Mouse (Mus musculus) hindlimb bud, embryonic 11.5 days (tissue): ENCODE results near the gene Spaca9.

Experiments
- DNase-seq: peaks from one replicate; pipeline ENCODE4 v3.0.0-alpha.2; 2012; ENCODE audit warnings: low read depth, low spot score; ENCODE audit errors: extremely low spot score

Gene Spaca9

GRCm38 (mm10) chr2:28699361-28700335 is at the start of gene Spaca9, which contains the start of gene Ak8:
Gene Spaca9 (minus strand): TSS chr2:28699727.
Gene Ak8 (plus strand): TSS chr2:28700164.
- peak; percentile 72 for DNase-seq

DNA sequence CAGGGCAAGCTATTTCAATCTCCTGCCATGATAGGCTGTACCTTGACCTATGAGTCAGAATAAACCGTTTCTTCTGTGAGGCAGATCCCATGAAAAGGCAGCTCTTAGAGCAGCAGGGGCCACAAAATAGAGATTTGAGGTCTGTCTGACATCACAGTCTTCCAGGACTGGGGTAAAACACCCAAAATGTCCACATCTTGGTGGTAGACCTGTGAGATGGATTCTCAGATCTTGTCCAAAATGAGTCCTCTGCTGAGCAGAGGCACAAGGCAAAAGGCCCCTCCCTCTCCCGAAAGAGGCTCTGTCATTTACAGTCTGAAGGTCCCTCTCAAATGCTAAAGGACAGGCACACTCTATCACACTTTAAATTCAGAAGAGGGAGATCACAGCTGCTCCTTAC is 48.2 kb upstream of the Spaca9 start:
- DNase-seq, result no peak

DNA sequence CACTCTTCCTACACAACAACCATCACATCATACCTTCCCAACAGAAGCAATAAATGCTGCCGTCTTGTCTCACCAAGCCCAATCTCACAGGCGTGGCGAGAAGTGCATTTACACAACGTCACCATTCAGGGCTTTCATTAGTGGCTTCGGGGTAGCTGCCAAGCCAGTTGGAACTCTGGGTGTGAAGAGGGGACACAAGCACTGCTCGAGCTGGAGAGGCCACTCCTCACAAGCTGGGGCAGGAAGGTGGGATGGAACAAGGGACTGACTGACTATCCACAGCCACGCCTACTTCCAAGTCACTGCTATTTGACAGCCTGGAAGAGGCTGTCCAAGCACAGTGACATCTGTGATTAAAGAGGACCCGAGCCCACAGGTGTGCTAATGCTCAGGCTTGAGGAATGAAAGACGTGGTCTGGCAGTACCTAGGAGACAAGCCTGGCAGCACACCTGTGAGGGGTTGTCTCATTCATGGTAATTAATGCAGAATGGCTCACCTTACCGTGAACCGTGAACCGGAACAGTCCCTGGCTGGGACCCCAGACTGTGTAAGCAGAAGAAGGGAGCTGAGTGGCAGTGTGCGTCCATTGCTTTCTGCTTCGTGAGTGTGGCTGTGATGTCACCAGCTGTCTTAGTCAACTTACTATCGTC is 47.3 kb upstream of the Spaca9 start:
- DNase-seq, result no peak

DNA sequence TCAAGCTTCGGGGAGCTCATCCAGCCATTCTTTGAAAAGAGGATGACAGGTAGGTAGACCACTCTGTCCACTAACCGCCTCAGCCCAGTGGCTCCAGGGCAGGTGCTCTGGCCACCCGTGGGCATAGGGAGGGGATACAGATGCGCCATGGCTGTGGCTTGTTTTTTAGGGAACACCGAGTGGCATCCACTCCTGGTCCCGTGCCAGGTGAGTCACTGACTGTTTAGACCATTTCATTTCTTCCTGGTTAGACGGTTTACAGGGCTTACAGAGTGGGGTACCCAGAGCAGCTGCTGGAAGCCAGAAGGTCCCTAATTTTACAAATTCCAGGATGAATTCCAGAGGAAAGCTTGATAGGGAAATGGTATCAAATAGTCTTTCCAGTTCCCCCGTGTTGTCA is 43.2 kb upstream of the Spaca9 start:
- no peak for DNase-seq

- DNase-seq, result no peak
Observed at GRCm38 (mm10) chr2:28740159-28740558, 40.6 kb upstream of the Spaca9 start.

- no peak for DNase-seq
Observed at GRCm38 (mm10) chr2:28737112-28737511, 37.6 kb upstream of the Spaca9 start.

DNA sequence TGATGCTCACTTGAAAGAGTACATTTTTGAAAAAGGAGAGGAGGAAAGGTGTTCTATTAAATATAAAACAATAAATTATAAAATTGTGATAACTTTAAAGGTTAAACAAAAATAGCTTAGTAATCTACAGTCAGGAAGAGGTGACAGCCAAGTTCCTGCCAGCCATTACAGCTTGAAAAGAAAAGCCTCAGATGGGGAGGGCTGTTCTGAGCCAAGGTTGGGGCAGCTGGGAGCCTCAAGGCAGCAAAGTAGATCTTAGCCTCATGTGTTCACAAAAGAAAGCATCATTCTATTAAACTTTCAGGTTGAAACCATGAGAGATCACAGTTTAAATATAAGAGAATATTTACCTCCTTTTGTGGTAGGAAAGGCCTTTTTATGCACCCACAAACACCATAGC is 31.1 kb upstream of the Spaca9 start:
- DNase-seq, result no peak

GRCm38 (mm10) chr2:28727786-28728404 is 28.4 kb upstream of the Spaca9 start:
- no peak for DNase-seq

- DNase-seq, result no peak
Observed at GRCm38 (mm10) chr2:28723912-28724311, 24.4 kb upstream of the Spaca9 start.

DNA sequence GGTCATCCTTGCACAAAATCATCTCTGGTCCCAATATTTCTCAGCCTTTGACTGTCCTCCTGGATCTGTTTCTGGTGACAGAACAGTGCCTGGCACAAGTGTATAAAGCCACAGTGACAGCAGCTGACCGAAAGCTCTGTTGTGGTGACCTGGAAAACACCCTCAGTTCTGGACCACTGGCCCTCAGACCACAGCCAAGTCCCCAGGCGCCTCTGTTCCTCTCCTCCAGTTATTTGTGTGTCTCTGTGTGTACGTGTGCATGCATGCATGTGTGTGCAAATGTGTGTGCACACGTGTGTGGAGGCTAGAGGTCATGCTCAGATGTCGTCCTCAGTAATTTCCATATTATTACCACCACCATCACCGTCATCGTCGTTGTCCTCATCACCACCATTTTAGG is 22.9 kb upstream of the Spaca9 start:
- no peak for DNase-seq

DNA sequence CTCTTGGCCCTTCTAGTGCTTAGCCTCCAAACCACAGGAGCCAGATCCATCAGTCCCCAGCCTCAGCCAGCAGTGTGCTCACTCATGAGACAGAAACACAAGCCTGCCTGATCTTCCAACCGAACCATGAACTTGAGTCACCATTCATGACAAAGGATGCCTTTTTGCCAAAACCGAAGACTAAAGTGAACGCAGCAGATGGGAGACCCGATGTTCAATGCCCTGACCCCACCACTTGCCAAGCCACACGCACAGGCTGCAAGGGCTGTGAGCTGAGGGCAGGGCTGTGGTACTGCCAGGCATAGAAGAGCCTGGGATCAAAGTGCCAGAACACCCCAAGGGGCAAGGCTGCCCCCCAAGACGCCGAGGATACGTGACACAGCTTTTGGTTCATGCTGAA is 13.5 kb upstream of the Spaca9 start:
- no peak for DNase-seq

DNA sequence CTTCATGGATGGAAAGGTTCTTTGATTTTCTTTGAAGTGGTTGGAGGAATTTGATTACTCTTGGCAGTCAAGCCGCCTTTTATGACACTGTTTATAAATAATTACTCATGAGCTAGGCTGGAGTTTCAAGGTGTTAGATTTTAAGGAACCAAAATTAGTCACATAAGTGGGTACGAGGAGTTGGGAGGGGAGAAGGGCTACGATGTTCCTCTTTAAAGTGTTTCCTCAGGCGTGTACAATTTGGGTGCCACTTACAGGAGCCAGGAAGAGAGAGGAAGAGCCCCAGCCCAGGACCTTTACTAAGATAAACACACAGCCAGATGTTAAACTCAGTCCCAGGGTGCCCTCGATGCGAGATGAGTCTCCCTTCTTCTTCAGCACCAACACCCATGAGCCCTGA is 7.3 kb upstream of the Spaca9 start:
- no peak for DNase-seq

GRCm38 (mm10) chr2:28706106-28706636 is 6.6 kb upstream of the Spaca9 start:
- no peak for DNase-seq

DNA sequence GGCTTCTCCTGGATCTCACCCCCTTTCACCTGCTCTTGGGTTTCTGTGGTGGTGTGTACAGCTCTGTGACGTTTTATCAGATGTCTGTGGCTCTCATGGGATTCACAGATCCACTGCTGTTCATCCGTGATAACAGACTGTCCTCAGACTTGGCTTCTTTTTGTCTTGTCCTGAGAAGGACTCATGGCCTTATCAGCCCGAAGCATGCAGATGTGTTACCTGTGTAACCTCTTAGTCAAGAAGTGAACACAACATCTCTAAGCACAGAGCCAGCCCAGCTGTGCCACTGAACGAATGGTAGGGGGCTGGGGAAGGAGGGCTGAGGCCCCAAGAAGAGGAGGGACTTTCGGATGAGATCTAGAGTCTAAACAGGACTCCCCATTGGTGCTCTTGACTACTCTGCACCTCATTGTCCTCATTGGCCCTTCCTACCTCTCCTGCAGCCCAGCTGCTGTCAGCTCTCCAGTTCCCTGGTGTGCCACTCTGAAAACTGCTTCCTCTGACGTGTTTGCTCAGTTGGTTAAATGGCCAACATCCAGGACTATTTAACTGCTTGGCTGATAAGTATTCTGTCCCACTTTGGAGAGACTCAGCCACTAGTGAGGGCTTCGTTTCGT is 2.2 kb upstream of the Spaca9 start:
- no peak for DNase-seq

DNA sequence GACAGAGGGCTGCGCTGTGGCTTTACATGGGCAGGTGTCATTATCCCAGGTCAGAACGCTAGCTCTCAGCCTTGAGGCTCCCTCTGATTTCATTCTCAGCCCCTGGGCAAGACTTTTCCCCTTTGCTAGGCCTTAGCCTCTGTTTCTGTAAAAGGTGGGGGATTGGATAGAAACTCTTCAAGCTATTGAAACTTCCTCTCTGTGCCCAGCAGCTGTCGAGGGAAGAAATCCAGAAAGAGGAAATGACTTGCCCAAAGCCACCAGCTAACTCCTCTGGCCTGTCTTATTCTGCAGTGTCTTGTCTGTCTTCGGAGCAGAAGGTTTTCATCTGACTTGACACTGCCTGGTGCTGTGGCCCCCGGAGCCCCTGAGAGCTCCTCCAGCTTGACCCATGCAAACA is 961 bp downstream of the Spaca9 start:
- no peak for DNase-seq

- DNase-seq, result no peak
Observed at GRCm38 (mm10) chr2:28692692-28693091, 6.8 kb downstream of the Spaca9 start.

GRCm38 (mm10) chr2:28688431-28688830 is 11.1 kb downstream of the Spaca9 start:
- DNase-seq, result no peak

- DNase-seq, result no peak
Observed at GRCm38 (mm10) chr2:28685895-28686294, 13.6 kb downstream of the Spaca9 start.

GRCm38 (mm10) chr2:28681718-28682117 is 17.8 kb downstream of the Spaca9 start:
- no peak for DNase-seq

DNA sequence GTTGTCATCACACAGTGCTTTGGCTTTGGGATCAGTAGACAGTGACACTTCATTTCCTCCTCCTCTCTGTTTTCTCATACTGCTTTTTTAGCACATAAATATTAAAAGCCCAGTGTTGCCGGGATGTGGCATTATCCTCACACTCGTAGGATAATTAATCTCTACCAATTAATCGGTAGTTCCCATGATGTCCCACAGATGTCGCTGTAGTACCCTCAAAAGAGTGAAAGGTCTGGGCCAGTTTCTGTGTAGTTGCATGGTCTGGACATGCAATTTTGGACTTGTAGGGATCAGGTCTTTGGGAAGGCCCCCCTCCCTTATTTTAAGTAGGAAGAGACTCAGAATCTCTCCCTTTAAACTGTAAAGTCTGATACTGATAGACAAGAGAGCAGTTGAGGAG is 18.8 kb downstream of the Spaca9 start:
- no peak for DNase-seq

DNA sequence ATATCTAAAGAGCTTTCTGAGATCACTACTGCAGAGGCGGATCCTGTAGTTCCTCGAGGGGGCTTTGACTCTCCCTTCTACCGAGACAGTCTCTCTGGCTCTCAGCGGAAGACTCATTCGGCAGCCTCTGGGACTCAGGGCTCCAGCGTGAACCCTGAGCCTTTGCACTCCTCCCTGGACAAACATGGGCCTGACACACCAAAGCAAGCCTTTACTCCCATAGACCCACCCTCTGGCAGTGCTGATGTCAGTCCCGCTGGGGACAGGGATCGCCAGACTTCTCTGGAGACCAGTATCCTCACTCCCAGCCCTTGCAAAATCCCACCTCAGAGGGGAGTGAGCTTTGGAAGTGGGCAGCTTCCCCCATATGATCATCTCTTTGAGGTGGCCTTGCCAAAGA is 23.5 kb downstream of the Spaca9 start:
- no peak for DNase-seq
